Mouse (Mus musculus): ENCODE data around the gene Trpt1. TPM values are rescaled to one million over a fixed set of nuclear protein-coding genes. Genes with fewer than 3 reads are reported as not detected.

The Trpt1 gene
- 10 to 100 TPM; 24.4 to 26.4 TPM for total RNA-seq (2021)
- long read RNA-seq, experiment 1, transcript Trpt1-201 (7 exons, 1,103 nt) = major isoform, 6 of 17 reads
- long read RNA-seq, experiment 1, transcript Trpt1-202 (6 exons, 972 nt) = minor isoform, 5 of 17 reads
- long read RNA-seq, experiment 1, partial matches to known transcripts = 0 of 17 reads
- long read RNA-seq, experiment 1, other reads (novel, unspliced or antisense) = 6 of 17 reads
- long read RNA-seq, experiment 2, transcript Trpt1-201 (7 exons, 1,103 nt) = major isoform, 5 of 7 reads
- long read RNA-seq, experiment 2, partial matches to known transcripts = 0 of 7 reads
- long read RNA-seq, experiment 2, other reads (novel, unspliced or antisense) = 2 of 7 reads

GRCm38 (mm10) chr19:6996006-6996405, at the start of gene Trpt1, which contains the start of gene Nudt22:
Gene Trpt1, plus strand, starts transcription at chr19:6996131.
Gene Nudt22, minus strand, starts transcription at chr19:6996117.
- peak; percentile 90 for DNase-seq (ENCODE audit: low spot score)

- DNase-seq (ENCODE audit: low spot score) = no peak
Observed at GRCm38 (mm10) chr19:6947742-6948141, 48.2 kb upstream of the Trpt1 start.

GRCm38 (mm10) chr19:6948186-6948585, 47.7 kb upstream of the Trpt1 start:
- DNase-seq (ENCODE audit: low spot score) = no peak

GRCm38 (mm10) chr19:6949532-6949931, 46.4 kb upstream of the Trpt1 start:
- no peak for DNase-seq (ENCODE audit: low spot score)

GRCm38 (mm10) chr19:6949951-6950350, 46.0 kb upstream of the Trpt1 start:
- no peak for DNase-seq (ENCODE audit: low spot score)

- DNase-seq (ENCODE audit: low spot score) = peak; percentile 46
Observed at GRCm38 (mm10) chr19:6950613-6951153, 45.2 kb upstream of the Trpt1 start.

DNA sequence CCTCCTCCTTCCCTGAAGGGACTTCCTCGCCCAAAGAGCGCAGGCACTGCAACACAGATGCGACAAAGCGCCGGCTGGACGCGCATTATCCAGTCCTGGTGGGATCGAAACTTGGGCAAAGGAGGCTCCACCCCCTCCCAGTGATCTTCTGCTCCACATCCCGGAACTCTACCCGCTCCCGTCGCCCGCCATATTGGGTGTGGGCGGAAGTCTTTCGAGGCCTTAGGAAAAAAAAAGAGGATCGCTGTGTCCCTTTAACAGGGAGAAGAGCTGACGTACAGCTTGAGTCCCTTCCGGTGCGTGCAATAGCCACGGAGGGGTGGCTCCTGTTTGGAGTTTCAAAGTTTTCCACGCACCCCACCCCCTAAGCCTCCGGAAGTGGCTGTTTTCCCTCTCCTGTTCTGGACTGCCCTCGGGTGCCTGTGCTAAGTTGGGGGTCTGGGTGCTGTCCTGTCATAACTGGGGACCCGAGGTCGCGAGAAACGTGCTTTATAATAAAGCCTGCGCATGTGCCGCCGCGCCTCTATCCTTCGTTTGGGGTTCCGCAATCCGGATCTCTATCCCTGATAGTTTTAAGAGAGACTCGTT, 44.5 kb upstream of the Trpt1 start:
- peak; percentile 97 for DNase-seq (ENCODE audit: low spot score)

- DNase-seq (ENCODE audit: low spot score) = peak; percentile 87
Observed at GRCm38 (mm10) chr19:6951994-6952711, 43.8 kb upstream of the Trpt1 start.

GRCm38 (mm10) chr19:6952712-6953037, 43.3 kb upstream of the Trpt1 start:
- DNase-seq (ENCODE audit: low spot score) = no peak

- DNase-seq (ENCODE audit: low spot score) = no peak
Observed at GRCm38 (mm10) chr19:6954046-6954445, 41.9 kb upstream of the Trpt1 start.

DNA sequence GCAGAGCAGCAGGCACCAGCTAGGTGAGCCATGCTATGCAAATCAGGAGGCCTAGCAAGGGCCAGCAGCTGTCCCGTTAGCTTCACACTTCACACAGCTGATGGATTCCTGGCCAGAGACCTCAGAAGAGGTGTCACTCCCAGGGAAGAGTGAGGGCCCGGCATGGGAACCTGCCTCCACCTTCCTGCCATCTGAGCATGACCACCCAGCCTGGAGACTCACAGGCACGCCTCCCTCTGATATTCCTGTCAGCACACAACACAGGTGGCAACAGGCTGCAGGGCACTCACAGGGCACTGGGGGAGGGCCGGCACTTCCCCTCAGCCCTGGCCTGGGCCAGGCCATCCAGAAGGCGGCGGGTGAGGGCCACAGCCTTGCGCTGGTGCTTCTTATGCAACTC, 40.5 kb upstream of the Trpt1 start:
- no peak for DNase-seq (ENCODE audit: low spot score)

DNA sequence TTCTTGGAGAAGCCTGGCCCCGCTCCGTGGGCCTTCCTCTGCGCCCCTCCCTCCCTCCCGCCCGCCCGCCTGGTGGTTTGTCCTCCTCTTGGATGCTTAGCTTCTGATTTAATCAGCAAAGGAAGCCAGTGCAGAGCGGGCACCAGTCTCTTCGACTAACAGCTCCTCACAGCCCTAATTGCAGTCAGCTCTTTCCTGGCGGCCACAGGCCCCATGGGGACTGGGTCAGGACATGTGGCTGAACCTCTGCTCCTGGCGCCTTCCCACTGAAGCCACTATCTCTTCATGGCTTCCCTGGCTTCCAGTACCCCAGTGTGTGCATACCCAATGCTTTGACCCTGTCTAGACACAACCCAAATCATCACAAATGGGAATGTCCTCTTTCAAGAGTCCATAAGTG, 39.5 kb upstream of the Trpt1 start:
- DNase-seq (ENCODE audit: low spot score) = no peak

DNA sequence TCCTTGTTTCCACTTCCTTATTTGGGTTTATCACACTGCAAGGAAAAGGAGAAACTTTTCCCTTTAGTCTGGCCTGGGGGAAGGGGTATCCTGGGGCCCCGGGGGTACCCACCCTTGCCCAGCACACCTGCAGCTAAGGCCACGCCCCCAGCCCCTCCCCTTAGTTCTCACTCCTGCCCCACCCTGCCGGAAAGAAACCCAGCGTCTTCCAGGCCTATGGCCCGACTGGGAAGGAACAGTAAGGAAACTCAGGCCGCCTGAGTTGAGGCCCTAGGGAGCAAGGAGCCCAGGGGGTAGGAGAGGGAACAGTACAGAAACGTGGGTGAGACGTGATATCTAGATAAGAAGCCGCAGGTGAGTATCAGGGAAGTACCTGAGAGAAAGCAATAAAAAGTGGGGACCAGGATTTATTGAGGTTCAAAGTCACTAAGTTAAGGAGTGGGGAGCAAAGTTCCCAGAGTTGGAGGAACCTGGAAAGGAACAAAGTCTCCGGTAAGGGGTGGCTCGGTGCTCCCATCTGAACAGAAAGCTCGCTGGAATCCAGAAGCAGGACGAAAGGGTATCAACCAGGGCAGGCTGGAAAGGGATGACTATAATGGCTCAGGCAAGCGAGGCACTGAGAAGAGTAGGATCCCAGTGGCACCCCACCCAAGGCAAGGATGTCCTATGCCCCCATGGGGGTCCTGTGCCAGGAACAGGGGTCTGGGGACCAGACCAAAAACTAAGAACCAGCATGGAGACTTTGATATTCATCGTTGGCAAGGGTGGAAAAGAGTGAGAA, 27.2 kb upstream of the Trpt1 start:
- no peak for DNase-seq (ENCODE audit: low spot score)

GRCm38 (mm10) chr19:6969291-6969664, 26.7 kb upstream of the Trpt1 start:
- no peak for DNase-seq (ENCODE audit: low spot score)

DNA sequence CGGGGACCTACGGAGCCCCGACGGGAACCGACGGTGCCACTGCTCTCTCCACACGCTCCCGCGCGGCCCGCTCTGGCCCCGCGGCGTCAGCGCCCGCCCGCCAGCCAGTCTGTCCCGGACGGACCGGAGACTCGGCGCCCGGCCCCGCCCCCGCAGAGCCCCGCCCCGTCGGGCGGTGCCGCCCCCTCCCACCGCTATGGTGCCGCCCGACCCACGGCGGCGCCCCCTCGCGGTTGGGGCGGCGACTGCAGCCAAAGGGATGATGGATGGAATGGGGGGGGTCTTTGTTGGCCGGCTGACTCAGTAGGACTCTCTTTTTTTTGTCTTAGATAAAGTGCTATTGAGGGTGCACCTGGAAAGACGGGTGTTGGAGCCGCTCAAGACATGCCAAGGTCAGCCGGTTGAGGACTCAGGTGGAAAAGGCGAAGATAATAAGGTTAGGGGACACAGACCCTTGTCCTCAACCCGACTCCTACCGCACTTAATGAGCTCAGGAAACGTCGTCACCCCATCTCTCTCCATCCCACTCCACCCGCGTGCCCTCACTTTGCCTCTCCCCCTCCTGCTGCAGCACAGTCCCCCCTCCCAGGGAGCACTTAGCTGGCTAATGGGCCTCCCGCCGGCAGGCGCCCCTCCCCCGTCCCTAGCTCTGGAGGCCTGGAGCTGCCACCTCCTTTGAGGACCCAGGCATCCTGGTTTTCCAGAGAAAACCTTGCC, 26.1 kb upstream of the Trpt1 start:
- peak; percentile 75 for DNase-seq (ENCODE audit: low spot score)

DNA sequence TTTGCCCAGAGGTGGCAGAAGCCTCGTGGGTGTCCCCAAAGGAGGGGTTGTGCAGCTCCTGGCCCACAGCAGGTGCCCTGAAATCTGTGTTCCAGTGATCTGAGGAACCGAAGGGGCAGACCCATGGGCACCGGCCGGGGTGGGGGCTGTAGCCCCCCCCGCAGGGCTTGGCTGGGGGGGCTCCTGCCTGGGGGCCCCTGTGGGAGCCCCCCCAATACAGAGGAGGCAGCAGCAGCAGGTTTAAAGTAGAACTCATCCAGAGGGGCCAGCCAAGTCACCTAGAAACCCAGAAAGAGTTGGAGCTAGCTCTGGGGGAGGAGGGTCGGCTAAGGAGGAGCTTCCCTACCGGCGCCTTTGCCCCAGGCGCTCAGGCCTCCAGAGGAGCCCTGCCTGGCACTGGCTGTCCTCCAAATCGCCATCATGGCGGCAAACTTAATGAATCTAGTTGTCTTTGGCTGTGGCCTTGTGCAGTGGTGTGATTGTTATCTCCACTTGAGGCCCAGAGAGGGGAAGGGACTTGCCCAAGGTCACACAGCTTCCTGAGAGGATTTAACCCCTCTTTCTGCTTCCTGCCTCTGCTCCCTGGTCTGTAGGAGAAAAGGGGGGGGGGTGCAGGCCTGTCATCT, 25.4 kb upstream of the Trpt1 start:
- no peak for DNase-seq (ENCODE audit: low spot score)

DNA sequence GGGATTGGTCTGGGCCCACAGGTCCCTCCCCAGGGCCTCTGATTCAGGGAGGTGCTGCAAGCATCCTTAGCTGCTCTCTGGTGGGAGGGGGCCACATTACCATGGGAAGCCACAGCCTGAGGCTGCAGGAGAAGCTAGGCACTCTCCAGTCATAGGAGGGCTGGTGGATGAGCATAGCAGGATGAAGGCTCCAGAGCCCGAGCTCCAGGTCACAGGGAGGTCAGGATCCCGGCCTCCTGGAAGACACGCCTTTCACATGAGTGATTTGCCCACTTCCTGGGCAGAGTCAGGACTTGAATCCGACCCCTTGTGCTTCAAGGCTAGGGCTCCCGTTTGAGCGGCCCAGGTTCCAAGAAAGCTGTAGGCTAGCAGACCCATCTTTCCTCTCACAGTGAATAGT, 24.3 kb upstream of the Trpt1 start:
- no peak for DNase-seq (ENCODE audit: low spot score)

GRCm38 (mm10) chr19:6972247-6972917, 23.5 kb upstream of the Trpt1 start:
- DNase-seq (ENCODE audit: low spot score) = no peak

DNA sequence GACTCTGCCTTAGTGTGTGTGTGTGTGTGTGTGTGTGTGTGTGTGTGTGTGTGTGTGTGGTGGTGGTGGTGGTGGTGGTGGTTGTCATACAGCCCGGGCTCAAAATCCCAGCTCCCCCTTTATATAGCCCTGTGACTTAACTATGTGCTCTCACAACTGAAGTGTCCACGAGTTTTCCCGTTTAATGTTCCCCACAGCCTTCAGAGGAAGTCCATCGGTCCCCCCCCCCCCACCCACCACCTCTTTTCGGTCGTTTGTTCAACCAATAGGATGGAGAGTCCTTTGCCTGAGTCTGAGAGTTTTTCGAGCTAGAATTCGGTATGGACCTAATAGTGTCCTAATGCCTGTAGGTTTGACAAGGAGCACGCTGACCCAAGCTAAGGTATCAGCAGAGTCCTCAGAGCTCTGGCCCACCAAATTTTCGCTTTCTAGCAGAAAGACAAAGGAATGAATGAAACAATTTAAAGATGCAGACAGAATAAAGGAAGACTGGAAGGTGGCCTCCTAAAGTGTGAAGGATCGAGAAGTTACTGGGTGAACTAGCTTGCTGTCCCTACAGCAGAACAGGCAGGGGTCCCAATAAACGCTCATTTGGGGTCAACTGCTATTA, 22.2 kb upstream of the Trpt1 start:
- no peak for DNase-seq (ENCODE audit: low spot score)
